Mouse (Mus musculus) midbrain, embryonic 11.5 days (tissue): ENCODE results near the gene Mapkap1. TPM values are rescaled to one million over a fixed set of nuclear protein-coding genes. Genes with fewer than 3 reads are reported as not detected.

Source experiments
- ATAC-seq: fragments of 200-750 bp; cut with Nextera tagmentation; 2 replicates; pipeline ENCODE4 v1.8.0; 2017; ENCODE audit warnings: moderate TSS enrichment, moderate library complexity; ENCODE audit not compliant: low FRiP score
- DNase-seq: peaks from one replicate; pipeline ENCODE4 v3.0.0; 2015; ENCODE audit warnings: low spot score; ENCODE audit errors: missing footprints
- H3K27ac ChIP-seq: fragments of 300-500 bp; sonication (generic); 2 replicates; pipeline ENCODE4 v1.5.1; 2014; ENCODE audit warnings: low read depth, low read length
- H3K27me3 ChIP-seq: fragments of 300-500 bp; sonication (generic); 2 replicates; pipeline ENCODE4 v1.6.1; 2014; ENCODE audit warnings: mild to moderate bottlenecking, low read length, moderate library complexity, mixed read lengths; ENCODE audit not compliant: control insufficient read depth, insufficient read depth
- H3K36me3 ChIP-seq: fragments of 300-500 bp; sonication (generic); 2 replicates; pipeline ENCODE4 v1.6.1; 2014; ENCODE audit warnings: mild to moderate bottlenecking, low read length, moderate library complexity, mixed read lengths; ENCODE audit not compliant: control insufficient read depth, insufficient read depth
- H3K4me1 ChIP-seq: fragments of 300-500 bp; sonication (generic); 2 replicates; pipeline ENCODE4 v1.6.1; 2014; ENCODE audit warnings: low read length; ENCODE audit not compliant: control insufficient read depth, insufficient read depth
- H3K4me2 ChIP-seq: fragments of 300-500 bp; sonication (generic); 2 replicates; pipeline ENCODE4 v1.6.1; 2014; ENCODE audit warnings: mild to moderate bottlenecking, moderate library complexity
- H3K4me3 ChIP-seq: fragments of 300-500 bp; sonication (generic); 2 replicates; pipeline ENCODE4 v1.5.1; 2014; ENCODE audit warnings: low read depth, low read length
- H3K9ac ChIP-seq: fragments of 300-500 bp; sonication (generic); 2 replicates; pipeline ENCODE4 v1.6.1; 2014; ENCODE audit warnings: low read length
- H3K9me3 ChIP-seq: fragments of 300-500 bp; sonication (generic); 2 replicates; pipeline ENCODE4 v1.6.1; 2016; ENCODE audit warnings: low read length; ENCODE audit not compliant: control insufficient read depth
- WGBS: fragments of 180-500 bp; shearing (Covaris S2); extraction: QIAGEN DNeasy Blood & Tissue Kit; methylation state at CpG from one replicate; pipeline ENCODE4 v1.1.7; 2014; 5-methylcytosine and 5-hydroxymethylcytosine counted together
- polyA plus RNA-seq: library from polyadenylated mRNA; unstranded; fragments of >200 nt; fragmentation: Nextera tagmentation; extraction: Ambion mirVana; gene quantifications from 2 replicates; pipeline ENCODE4 v1.2.1, GENCODE M21; 2014

The Mapkap1 gene
- polyA plus RNA-seq, 1 experiment from 2014 or later = 98.4 TPM

DNA sequence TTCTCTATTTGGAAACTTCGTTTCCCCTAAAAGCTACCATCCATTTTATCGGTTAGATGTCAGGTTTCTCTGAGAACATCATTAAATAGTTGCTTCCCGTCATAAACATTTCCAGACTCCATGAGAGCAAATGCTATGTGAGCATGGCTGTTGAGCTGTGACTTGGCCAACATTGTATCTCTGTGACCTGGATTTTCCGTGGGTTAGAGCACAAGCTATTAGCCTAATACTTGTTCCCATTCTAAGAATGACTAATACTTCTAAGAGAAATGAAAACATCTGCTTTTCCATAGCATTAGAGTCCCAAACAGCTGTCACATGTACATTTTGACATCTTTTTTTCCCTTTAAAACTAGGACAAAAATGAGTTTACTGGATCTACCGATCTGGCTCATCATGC, 142.4 kb downstream of the Mapkap1 start:
- WGBS = 89% methylated on average over 5 of the region's 5 CpGs
- no peak overlapping the region for H3K4me3 ChIP-seq
- H3K36me3 ChIP-seq = no peaks in the 10 kb centered on the region
- peaks cover 3% of the 10 kb centered on the region; the same call in 1 of the 2 replicates for H3K4me1 ChIP-seq
- H3K27ac ChIP-seq = no peak overlapping the region
- no peak overlapping the region for H3K9ac ChIP-seq
- ATAC-seq = no peak
- no peak for DNase-seq
- no peaks in the 10 kb centered on the region for H3K27me3 ChIP-seq
- no peak overlapping the region for H3K4me2 ChIP-seq
- H3K9me3 ChIP-seq = no peaks in the 10 kb centered on the region

- Histone ChIP-seq H3K27ac (no peak overlapping the region), H3K9ac (no peak overlapping the region), H3K9me3 (no peaks in the 10 kb centered on the region), H3K27me3 (no peaks in the 10 kb centered on the region), H3K36me3 (no peaks in the 10 kb centered on the region), H3K4me3 (no peak overlapping the region), H3K4me1 (peaks cover 3% of the 10 kb centered on the region; the same call in 1 of the 2 replicates), H3K4me2 (no peak overlapping the region)
- DNase-seq (no peak), ATAC-seq (no peak)
- 58% methylated on average over 7 of the region's 7 CpGs for WGBS
Measured at GRCm38 (mm10) chr2:34549469-34549868, 142.9 kb downstream of the Mapkap1 start.

- DNase-seq (no peak), ATAC-seq (no peak)
- 77% methylated on average over 2 of the region's 2 CpGs for WGBS
Measured at GRCm38 (mm10) chr2:34552772-34553171, 146.2 kb downstream of the Mapkap1 start.

GRCm38 (mm10) chr2:34553580-34554231, 147.1 kb downstream of the Mapkap1 start:
- ATAC-seq = no peak
- no peak overlapping the region for H3K9ac ChIP-seq
- H3K27me3 ChIP-seq = no peaks in the 10 kb centered on the region
- H3K4me1 ChIP-seq = peaks cover 3% of the 10 kb centered on the region; the same call in 1 of the 2 replicates
- H3K4me3 ChIP-seq = no peak overlapping the region
- no peak for DNase-seq
- WGBS = 84% methylated on average over 6 of the region's 6 CpGs
- H3K36me3 ChIP-seq = no peaks in the 10 kb centered on the region
- H3K27ac ChIP-seq = no peak overlapping the region
- H3K9me3 ChIP-seq = no peaks in the 10 kb centered on the region
- no peak overlapping the region for H3K4me2 ChIP-seq

More at GRCm38 (mm10) chr2:34552772-34553171, 146.2 kb downstream of the Mapkap1 start:
- Histone ChIP-seq H3K4me3 (no peak overlapping the region), H3K9me3 (no peaks in the 10 kb centered on the region), H3K4me2 (no peak overlapping the region), H3K27ac (no peak overlapping the region), H3K36me3 (no peaks in the 10 kb centered on the region), H3K27me3 (no peaks in the 10 kb centered on the region), H3K9ac (no peak overlapping the region), H3K4me1 (peaks cover 3% of the 10 kb centered on the region; the same call in 1 of the 2 replicates)

GRCm38 (mm10) chr2:34560146-34560545, 153.6 kb downstream of the Mapkap1 start:
- no peak for DNase-seq
- Histone ChIP-seq H3K4me2 (no peak overlapping the region), H3K27ac (no peak overlapping the region), H3K4me1 (no peaks in the 10 kb centered on the region), H3K27me3 (no peaks in the 10 kb centered on the region), H3K9ac (no peak overlapping the region), H3K4me3 (no peak overlapping the region), H3K36me3 (no peaks in the 10 kb centered on the region), H3K9me3 (no peaks in the 10 kb centered on the region)
- WGBS = 93% methylated on average over 5 of the region's 5 CpGs
- no peak for ATAC-seq

- H3K4me1 ChIP-seq = no peaks in the 10 kb centered on the region
- no peak for DNase-seq
- H3K9ac ChIP-seq = no peak overlapping the region
- no peak overlapping the region for H3K27ac ChIP-seq
- no peak overlapping the region for H3K4me3 ChIP-seq
- ATAC-seq = no peak
- WGBS = 77% methylated on average over 12 of the region's 12 CpGs
- H3K9me3 ChIP-seq = no peaks in the 10 kb centered on the region
- no peaks in the 10 kb centered on the region for H3K27me3 ChIP-seq
- no peaks in the 10 kb centered on the region for H3K36me3 ChIP-seq
- H3K4me2 ChIP-seq = no peak overlapping the region
Measured at GRCm38 (mm10) chr2:34563089-34563694, 156.6 kb downstream of the Mapkap1 start.

DNA sequence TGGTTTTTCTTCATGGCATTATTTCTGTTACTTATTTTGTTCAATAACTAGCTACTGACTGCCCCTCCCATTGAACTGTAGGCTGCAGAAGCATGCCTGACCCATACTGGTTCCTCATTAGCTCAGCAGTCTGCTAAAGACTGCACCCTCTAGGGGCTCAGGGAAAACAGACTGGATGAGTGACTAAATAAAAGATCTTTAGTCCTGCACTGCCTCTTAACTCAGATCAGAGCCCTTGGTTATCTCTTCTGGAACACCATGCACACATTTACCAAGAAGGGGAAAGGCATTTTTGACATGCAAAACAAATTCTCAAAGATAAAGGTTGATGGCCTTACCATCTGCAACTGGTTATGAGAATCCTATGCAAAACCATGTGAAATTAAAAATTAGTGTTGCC, 157.3 kb downstream of the Mapkap1 start:
- no peak overlapping the region for H3K4me3 ChIP-seq
- no peaks in the 10 kb centered on the region for H3K9me3 ChIP-seq
- H3K36me3 ChIP-seq = no peaks in the 10 kb centered on the region
- H3K27me3 ChIP-seq = no peaks in the 10 kb centered on the region
- no peaks in the 10 kb centered on the region for H3K4me1 ChIP-seq
- no peak for ATAC-seq
- H3K27ac ChIP-seq = no peak overlapping the region
- no peak overlapping the region for H3K4me2 ChIP-seq
- no peak overlapping the region for H3K9ac ChIP-seq
- DNase-seq = no peak

GRCm38 (mm10) chr2:34566146-34566545, 159.6 kb downstream of the Mapkap1 start:
- Histone ChIP-seq H3K27me3 (no peaks in the 10 kb centered on the region), H3K4me3 (no peak overlapping the region), H3K4me2 (no peak overlapping the region), H3K36me3 (no peaks in the 10 kb centered on the region), H3K9me3 (no peaks in the 10 kb centered on the region), H3K9ac (no peak overlapping the region), H3K27ac (no peak overlapping the region), H3K4me1 (peaks cover 15% of the 10 kb centered on the region)
- 85% methylated on average over 4 of the region's 4 CpGs for WGBS
- no peak for DNase-seq
- no peak for ATAC-seq

DNA sequence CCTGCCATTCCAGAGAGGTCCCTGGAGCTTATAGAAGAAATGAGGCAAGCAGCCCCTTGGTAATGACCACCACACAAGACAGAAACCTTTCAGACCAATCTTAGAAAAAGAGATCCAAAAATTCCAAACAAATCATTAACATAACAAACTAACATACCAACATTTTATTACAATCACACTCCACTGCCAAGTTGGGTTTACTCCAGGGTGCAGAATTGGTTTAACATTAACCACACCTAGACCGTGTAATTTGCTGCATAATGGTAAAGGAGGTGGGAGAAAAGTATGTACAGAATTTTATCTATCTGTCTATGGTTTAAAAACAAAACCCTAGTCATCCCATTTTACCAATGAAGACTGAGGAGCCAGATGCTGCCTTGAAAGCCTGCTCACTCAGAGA, 160.0 kb downstream of the Mapkap1 start:
- Histone ChIP-seq H3K27me3 (peaks cover 2% of the 10 kb centered on the region; the same call in 1 of the 2 replicates), H3K27ac (no peak overlapping the region), H3K4me2 (no peak overlapping the region), H3K4me1 (peaks cover 15% of the 10 kb centered on the region), H3K36me3 (no peaks in the 10 kb centered on the region), H3K4me3 (no peak overlapping the region), H3K9ac (no peak overlapping the region), H3K9me3 (no peaks in the 10 kb centered on the region)
- 89% methylated on average over 1 of the region's 1 CpGs for WGBS
- ATAC-seq (no peak), DNase-seq (no peak)
